Mouse (Mus musculus) cerebellum, adult 9-10 months (tissue): ENCODE measurements around the gene Myo18a.
"Not testable (repeated sequence)": the region's sequence is repeated elsewhere in the genome, so short reads cannot be mapped to it uniquely, and the experiment has no call there.

Experiments
- DNase-seq: peaks from one replicate; pipeline ENCODE4 v3.0.0; 2022

Gene Myo18a

DNA sequence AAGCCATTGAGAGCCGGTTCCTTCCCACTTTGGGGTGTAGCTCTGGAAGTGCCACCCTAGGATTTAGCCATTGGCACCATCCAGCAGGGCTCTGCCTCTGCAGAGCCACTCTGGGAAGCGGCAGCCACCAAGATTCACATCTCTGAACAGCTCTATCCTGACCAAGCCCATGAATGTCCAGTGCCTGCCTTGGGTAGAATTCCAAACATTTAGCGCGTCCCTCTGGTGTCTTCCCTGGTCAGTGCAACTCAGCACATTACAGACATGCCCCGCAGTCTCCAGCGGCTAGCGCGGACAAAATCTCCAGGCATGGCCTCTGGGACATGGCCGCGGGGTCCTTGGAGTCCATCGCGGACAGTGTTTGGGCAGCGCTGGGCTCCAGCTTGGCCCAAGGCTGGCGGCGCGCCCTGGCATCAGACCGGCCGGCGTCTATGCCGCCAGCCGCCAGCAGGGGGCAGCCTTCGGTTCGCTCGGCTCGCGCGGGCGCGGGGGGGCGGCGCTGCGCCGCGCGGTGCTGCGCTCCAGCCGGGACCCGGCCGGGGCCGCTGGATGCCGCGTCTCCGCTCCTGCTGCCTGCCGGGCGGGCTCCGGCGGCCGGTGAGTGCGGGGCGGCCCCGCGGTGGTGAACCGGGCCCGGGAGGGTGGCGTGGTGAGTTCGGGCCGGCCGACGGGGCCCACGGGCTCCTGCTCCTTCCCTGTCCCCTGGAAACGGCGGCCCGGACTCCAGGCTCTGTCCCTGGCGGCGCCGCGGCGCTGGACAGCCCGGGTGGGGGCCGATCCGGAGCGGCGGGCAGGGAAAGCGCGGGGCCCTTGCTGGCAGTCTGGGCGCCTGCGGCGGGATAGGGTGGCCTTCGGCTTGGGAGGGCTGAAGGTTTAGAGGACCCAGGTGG, at the start of gene Myo18a:
Gene Myo18a, plus strand, starts transcription at position 464 of the 890 bp plus-strand sequence.
- DNase-seq = peak; percentile 84

DNA sequence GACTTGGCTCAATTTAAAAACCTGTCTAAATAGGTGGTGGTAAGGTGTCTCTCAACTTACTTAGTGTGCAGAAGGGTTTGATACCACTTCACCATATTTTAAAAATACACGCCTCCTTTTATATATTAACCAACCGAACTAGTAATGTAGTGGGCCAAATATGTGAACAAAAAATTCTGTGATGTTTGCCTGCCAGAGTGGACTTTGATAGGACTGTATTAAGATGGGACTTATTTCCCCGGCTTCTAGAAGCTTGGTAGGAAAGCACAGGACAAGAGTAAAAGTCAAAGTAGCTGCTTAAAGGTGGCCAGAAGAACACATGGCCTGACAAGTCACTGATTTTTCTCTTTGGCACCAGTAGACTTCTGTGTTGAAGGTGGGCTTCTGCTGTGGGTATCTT, 49.3 kb upstream of the Myo18a start:
- no peak for DNase-seq

DNA sequence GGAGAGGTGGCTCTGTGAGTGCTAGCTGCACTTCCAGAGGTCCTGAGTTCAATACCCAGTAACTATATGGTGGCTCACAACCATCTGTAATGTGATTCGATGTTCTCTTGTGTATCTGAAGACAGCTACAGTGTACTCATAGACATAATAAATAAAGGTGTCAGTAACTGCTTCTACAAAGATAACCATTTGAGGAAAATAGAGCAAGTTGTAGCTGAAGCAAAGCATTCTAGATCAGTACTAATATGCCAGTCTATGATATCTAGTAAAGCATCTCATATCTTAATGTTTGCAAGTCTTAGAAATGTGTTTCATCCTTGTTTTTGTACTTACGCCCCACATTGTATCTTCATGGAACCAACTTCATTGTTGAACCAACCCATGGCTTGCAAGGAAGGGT, 44.0 kb upstream of the Myo18a start:
- DNase-seq = no peak

DNA sequence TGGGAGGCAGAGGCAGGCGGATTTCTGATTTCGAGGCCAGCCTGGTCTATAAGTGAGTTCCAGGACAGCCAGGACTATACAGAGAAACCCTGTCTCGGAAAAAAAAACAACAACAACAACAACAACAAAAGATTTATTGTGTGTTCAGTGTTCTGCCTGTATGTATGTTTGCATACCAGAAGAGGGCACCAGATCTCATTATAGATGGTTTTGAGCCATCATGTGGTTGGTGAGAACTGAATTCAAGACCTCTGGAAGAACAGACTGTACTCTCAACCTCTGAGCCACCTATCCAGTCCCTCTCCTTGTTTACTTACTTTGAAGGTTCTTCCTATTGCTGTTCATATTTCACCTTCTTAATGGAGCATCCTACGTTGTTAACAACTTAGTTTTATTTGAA, 41.7 kb upstream of the Myo18a start:
- DNase-seq = no peak

DNA sequence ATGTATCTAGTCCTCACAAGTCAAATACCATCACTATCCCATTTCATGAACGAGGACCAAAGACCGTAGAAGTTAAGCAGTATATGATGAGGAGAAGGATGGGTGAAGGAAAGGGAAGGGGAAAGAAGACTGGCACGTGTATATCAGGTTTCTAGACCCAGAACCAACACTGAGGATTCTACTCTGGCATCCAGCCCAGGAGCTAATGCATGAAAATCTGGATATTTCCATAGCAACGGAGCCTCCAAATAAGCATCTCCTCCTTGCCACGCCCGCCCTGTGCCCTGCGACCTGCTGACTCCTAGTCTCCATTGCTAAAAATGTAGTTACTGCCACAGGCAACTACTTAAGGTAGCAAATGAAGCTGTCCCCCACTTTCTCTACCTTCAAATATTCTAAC, 38.3 kb upstream of the Myo18a start:
- DNase-seq = no peak

DNA sequence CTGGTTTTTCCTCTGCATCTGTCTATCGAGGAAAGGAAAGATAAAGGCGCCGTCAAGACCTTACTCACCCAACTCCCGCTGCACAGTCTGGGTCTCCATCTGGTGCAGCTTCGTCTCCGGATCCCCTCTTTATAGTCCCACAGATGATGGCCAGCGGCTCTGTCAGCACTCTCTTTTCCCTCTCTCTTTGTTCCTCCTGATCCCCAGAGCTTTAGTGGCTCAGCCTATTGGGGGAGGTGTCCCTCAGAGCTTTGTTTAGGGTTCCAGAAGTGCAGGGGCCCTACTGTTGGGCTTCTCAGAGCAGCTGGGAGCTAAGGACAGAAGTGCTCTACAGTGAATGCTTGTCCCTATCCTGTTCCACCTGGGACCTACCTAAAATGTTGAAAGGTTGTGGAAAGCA, 37.9 kb upstream of the Myo18a start, which contains the start of gene Cryba1:
Gene Cryba1, minus strand, starts transcription at position 101 of the 400 bp plus-strand sequence.
- no peak for DNase-seq

DNA sequence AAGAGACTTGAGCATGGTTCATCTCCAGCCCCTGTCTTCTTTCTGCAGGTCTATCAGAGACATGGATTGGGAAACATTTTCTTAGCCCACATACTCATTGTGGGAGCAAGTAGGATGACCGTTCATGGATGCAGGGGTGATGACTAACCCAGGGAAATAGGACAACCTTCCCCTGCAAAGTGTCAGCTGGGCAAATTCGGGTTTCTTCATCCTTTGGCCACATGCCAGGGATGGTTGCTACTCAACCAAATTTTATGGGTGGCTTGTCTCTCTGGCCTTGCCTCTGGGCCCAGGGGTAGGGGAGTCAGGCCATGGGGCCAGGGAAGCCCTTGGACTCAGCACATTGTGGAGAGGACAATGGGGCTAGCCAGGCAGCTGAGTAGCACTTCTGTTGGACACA, 34.5 kb upstream of the Myo18a start:
- no peak for DNase-seq

DNA sequence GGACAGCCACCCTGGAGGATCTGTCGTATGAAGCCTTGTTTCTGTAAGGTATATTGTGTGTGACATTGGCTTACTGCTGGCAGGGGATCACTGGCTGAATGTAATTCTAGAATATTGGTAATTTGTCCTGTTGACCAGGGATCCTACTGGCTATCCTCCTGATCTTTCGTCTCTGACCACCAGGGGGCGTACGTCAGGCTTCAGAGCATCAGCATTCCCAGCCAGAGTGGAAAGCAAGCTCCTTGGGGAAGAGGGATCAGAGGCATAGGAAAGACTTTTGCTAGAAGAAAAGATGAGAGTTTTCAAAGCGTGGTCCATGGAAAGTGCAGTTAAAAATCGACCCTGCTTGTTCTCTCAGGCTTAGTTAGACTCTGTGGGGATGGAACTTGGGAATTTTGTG, 25.8 kb upstream of the Myo18a start:
- peak; percentile 92 for DNase-seq

DNA sequence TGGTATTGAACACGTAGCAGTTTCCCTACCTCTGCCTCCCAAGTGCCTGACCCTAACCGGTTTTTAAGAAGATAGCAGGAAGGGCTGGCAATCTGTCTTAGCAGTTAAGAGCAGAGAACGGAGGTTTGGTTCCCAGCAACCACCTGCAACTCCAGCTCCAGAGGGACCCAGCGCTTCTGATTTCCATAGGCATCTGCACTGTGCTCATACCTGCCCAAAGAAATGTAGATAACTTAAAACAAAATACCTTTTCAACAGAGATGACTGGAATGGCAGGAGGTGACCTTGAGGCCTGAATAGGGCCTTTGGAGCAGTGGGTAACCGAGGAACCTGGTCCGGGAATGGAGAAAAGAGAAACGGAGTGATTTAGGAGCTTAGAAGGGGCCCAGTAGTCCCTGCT, 24.5 kb upstream of the Myo18a start:
- no peak for DNase-seq

DNA sequence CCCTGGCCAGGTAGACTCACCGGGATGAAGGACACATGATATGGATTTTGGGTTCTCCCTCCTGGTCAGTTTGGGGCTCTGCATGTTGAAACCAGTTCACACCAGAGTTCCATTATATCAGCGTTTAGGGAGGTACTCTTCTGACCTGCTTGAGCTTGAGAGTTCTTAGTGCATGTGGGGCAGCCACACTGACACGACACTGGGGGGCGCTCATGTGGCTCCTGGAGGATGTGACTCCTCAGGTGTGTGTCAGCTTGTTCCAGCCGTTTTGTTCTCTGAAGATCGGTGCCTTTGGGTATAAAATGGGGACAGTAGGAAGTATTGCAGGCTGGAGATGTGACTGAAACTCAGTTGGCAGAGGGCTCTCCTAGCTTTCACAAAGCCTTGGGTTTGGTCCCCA, 19.1 kb upstream of the Myo18a start:
- DNase-seq = peak; percentile 45

DNA sequence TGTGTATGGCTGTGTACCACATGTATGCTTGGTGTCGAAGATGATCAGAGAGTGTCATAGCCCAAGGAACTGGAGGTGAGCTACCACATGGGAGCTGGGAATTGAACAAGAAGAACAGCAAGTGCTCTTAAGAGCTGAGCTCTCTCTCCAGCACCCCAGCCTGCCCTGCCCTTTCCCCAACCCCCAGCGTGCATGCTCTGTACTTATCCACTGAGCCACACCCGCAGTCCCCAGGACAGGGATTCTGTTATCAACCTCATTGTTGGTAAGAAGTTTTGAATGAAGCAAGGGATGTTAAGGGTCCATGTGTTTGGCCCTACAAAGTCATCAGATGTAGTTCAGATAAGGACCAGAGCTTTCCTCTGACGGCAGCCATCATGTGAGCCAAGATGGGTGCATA, 16.4 kb upstream of the Myo18a start:
- DNase-seq = no peak

DNA sequence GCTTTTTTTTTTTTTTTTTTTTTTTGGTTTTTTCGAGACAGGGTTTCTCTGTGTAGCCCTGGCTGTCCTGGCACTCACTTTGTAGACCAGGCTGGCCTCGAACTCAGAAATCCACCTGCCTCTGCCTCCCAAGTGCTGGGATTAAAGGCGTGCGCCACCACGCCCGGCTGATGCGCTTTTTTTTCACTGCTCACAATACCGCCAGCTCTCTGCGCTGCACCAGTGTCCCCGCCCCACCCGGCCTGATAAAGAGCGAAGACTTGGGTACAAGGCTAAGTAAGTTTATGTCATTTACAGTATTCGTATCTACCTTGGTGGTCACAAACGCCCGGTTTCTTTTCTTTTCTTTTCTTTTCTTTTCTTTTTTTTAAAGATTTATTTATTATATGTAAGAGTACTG, 15.9 kb upstream of the Myo18a start:
- DNase-seq = not testable (repeated sequence)

DNA sequence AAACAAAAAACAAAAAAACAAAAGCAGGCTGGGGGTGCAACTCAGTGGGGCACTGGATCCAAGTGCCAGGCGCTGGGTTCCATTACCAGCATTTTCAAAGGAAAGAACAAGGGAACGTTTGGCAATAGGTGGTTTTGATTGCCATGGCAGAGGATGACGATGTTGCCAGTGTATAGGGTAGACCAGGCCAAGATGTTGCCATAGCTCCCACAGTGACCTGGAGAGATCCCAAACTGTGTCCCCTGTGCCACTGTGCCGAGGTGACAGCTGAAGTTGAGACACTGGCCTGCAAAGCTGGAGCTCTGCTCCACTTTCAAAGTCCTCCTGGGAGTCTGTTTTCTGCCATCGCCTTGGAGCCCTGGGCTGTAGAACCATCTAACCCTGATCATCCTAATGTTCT, 14.1 kb upstream of the Myo18a start:
- DNase-seq = no peak

DNA sequence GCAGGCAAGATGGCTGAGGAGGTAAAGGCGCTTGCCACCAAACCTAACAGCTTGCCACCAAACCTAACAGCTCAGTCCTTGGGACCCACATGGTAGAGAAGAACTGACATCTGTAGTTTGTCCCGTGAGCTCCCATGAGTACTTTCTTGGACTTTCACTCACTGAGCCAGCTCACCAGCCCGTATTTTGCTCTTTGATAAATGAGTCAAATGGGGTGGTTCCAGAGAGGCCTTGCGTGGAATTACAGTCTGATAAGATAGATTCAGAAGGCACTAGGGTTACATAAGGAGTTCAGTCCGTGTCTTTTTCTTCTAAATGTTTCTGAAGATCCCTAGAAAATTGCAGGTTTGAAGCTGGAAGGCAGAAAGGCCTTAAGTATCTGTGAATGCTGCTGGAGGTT, 10.5 kb upstream of the Myo18a start:
- no peak for DNase-seq

DNA sequence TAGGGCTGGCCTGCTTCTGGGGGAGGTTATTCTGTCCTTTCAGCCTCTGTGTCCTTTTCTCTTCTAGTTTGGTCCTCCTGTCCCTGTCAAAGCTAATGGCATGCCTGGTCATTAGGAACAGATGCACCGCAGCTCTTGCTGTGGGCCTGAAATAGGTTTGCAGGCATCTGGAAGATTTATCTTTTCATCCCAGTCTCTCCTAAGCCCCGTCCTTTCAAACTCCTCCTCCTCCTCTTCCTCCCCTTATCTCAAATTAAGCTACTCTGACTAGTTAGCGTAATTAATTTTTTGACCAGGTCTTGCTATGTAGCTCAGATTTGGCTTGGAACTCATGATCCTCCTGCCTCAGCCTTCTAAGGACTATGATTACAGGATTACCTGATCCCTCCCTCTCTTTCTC, 9.6 kb upstream of the Myo18a start:
- no peak for DNase-seq

DNA sequence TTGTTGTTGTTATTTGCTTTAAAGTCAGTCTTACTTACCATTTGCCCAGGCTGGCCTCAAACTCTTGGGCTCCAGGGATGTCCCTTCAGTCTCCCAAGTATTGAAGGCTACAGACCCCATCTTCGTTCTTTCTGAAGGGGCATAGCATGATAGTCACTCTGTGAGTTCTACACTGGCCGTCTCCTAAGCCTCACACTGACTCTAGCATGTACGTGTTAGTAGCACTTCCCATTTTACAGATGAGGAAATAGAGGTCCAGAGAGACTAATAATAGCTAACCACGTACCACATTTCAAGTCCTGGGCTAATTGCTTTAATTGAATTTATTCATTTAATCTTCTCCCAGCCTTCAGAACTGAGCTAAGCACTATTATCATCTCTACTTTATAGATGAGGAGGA, 3.0 kb upstream of the Myo18a start:
- no peak for DNase-seq

DNA sequence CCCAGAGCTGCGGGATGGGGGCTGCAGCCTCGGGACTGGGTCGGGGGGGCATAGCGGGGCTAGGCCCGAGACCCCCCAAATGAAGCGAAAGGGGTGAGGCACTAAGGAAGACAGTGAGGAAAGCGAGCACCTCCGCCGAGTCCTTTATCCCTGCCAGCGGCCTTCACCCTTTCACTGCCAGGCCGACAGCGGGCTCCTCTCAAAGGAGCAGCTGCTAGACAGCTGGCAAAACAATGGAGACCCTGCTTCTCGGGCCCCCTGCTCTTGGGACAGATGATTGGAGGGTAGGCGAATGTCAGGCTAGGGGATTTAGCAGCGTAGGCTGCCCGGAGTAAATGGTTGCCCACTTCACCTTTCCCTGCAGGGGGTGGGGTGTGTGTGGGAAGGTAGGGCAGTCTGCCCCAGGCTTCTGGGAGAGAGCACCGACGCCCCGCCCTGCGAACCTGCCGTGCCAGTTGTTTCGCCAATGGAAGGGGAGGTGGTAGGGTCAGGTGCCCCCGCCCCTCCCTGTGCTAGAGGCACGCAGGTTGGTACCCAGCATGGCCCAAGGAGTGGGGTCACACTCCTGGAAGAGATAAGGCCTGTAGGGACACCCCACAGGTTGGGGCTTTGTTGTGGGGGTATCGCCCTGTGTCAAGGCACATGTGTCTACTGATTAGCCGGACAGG, 761 bp downstream of the Myo18a start:
- DNase-seq = peak; percentile 73

DNA sequence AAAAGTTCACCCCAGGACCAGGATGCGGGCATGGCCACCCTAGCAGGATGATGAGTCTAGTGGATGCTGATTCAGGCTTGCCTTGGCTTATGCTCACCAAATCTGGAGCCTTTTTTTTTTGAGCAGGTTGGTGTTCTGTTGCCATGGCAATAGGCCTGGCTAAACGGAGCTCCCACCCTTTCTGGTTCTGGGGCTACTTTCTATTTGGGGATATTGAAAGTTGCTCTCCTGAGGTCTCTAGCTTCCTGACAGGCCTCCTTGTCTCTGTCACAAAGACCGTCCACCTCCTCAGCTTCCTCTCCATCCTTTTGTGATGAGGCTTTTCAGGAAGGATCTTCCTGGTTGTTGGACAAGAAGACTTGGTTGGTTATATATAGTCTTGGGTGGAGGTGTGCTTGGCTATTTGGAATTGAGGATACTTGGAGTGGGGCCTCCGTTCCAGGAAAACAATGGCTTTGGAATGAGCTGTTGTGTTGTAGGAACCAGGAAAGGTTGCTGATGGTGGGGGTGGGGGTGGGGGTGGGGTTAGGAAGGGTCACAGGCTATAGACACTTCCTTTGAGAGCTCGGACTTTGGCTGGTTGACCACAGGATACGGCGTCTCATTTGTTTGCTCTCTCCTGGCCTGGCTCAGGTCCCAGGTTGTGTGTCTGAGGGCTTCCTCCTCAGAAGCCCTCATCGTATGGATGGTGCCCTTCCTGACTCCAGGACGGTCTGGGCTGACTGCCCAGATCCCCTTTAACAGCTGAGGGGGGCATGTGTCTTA, 1.8 kb downstream of the Myo18a start:
- DNase-seq = peak; percentile 56

DNA sequence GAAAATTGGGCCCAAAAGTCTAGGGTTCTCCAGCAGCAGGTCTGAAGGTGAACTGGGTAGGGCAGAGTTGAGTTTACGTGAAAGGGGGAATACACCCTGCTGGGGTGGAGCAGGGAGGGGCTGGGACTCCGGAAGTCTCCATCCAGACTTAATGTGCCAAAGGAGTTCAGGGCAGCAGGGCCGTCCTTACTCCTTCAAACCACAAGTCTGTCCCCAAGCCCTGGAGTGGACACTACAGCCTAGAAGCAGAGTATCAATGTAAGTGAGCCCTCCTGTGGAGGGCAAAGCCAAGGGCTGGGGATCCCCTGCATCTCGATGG, 2.4 kb downstream of the Myo18a start:
- DNase-seq = no peak

DNA sequence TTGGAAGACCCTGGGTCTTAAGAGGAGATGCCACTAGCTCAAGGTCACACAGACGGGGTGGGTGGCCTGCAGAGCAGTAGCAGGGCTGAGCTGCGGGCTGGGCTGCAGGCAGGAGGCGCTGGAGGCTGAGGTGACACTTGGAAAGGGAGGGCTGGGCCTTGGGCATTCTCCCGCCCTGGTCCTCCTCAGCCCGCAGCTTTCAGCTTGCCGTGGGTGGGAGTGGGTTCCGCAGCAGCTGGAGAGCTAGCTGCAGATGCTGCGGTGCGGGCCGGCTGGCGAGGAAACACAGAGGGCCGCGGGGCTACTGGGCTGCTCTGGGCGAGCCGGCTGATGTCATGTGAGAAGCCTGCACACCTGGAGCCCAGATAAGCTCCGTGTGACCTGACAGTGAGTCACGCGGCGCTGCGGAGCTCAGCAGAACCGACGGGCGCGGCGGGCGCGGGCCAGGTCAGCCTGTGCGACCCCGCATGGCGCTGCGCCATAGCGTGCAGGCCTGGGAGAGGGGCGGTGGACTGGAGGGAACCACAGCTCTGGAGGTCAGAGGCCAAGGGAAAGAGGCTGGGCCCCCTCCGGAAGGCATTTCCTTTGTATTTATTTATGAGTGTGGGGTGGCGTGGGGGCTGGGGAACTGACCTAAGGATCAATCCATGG, 3.4 kb downstream of the Myo18a start:
- DNase-seq = no peak

DNA sequence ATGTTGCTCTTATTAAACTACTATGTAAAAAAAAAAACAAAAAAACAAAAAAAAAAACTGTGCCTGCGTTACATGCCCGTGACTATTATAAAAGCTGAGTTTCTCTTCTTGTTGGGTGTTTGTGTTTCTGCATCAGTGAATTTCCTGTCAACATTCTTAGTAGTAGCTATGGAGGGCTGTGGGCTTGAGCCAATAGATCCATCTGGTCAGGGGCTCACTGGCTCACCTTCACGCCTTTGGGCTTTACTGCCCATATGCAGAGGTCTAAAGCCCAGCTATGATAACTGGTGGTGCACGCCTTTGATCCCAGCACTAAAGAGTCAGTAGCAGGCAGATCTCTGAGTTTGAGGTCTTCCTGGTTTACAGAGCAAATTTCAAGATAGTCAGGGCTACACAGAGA, 6.5 kb downstream of the Myo18a start:
- no peak for DNase-seq

DNA sequence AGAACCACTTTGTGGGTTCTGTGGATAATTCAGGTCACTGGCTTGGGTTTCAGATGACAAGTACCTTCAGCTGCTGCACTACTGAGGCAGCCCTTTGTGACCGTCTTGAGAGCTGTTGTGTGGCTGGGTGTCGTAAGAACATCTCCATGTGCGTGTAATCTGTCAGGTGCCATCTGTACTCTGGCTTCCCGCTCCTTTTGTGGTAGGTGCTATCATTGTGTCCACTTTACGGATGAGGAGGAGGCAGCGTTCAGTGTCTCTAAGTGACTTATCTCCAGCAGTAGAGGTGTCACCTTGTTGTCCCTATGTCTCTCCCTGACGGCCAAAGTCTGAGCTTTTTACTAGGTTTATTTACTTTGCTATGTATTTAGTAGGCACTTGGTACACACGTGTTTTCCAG, 7.3 kb downstream of the Myo18a start:
- peak; percentile 13 for DNase-seq
